Mouse (Mus musculus) forebrain, postnatal 0 days (tissue): ENCODE results near the gene 1700014D04Rik. TPM values are rescaled to one million over a fixed set of nuclear protein-coding genes. Genes with fewer than 3 reads are reported as not detected.
"Not testable (repeated sequence)": the region's sequence is repeated elsewhere in the genome, so short reads cannot be mapped to it uniquely, and the experiment has no call there.

Source experiments
- ATAC-seq: fragments of 200-750 bp; cut with Nextera tagmentation; 2 replicates; pipeline ENCODE4 v1.8.0; 2017; ENCODE audit warnings: mild to moderate bottlenecking, moderate library complexity
- DNase-seq: peaks from one replicate; pipeline ENCODE4 v3.0.0-alpha.2; 2015
- H3K27ac ChIP-seq: fragments of 300-500 bp; sonication (generic); 2 replicates; pipeline ENCODE4 v1.5.1; 2014; ENCODE audit warnings: low read depth, mild to moderate bottlenecking, antibody characterized with exemption, low read length, moderate library complexity, mixed read lengths
- H3K27me3 ChIP-seq: fragments of 300-500 bp; sonication (generic); 2 replicates; pipeline ENCODE4 v1.6.1; 2014; ENCODE audit warnings: mild to moderate bottlenecking, low read length, mixed read lengths; ENCODE audit not compliant: insufficient read depth
- H3K36me3 ChIP-seq: fragments of 300-500 bp; sonication (generic); 2 replicates; pipeline ENCODE4 v1.6.1; 2014; ENCODE audit warnings: mild to moderate bottlenecking, moderate library complexity; ENCODE audit not compliant: insufficient read depth
- H3K4me1 ChIP-seq: fragments of 300-500 bp; sonication (generic); 2 replicates; pipeline ENCODE4 v1.6.1; 2014; ENCODE audit warnings: antibody characterized with exemption; ENCODE audit not compliant: insufficient read depth
- H3K4me2 ChIP-seq: fragments of 300-500 bp; sonication (generic); 2 replicates; pipeline ENCODE4 v1.6.1; 2014; ENCODE audit warnings: low read depth, mild to moderate bottlenecking, moderate library complexity
- H3K4me3 ChIP-seq: fragments of 300-500 bp; sonication (generic); 2 replicates; pipeline ENCODE4 v1.5.1; 2014; ENCODE audit warnings: low read depth, low read length, mixed read lengths
- H3K9ac ChIP-seq: fragments of 300-500 bp; sonication (generic); 2 replicates; pipeline ENCODE4 v1.6.1; 2014; ENCODE audit warnings: mild to moderate bottlenecking
- H3K9me3 ChIP-seq: fragments of 300-500 bp; sonication (generic); 2 replicates; pipeline ENCODE4 v1.6.1; 2016; ENCODE audit warnings: low read length
- CTCF ChIP-seq: sonication (generic); IDR thresholded peaks from 2 replicates; pipeline ENCODE4 v1.5.1; 2016; ENCODE audit warnings: antibody characterized with exemption, control low read depth, low read depth
- WGBS: fragments of 180-500 bp; shearing (Covaris S2); extraction: QIAGEN DNeasy Blood & Tissue Kit; methylation state at CpG from one replicate; pipeline ENCODE4 v1.1.7; 2014; 5-methylcytosine and 5-hydroxymethylcytosine counted together
- polyA plus RNA-seq: library from polyadenylated mRNA; unstranded; fragments of >200 nt; fragmentation: Nextera tagmentation; extraction: Ambion mirVana; gene quantifications from 2 replicates; pipeline ENCODE4 v1.2.1, GENCODE M21; 2015
- total RNA-seq: library from RNA; depleted of rRNA; stranded (reverse); fragments of >200 nt; gene quantifications from 2 replicates; pipeline ENCODE4 v1.2.3, GENCODE M21; 2014

Gene 1700014D04Rik
- total and polyA plus RNA-seq, 2 experiments from 2014 or later = 0.24 to 0.42 TPM

DNA sequence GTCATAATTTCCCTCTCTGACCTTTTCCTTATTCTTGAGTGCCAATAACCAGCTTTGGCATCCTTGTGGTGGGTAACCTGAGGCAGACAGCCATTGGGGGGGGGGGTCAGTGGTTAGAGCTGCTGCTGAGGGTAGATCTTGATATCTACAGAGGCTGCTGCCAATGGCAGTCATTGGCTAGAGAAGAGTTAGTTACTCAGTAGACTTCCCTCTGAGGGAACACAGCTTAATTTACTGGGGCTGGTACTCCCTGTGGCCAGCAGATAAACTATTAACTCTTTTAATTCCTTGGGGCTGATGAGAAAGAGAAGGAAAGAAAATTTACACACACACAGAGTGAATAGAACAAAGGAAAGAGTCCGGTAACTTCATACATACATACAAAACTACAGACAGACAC lies 27.1 kb downstream of the 1700014D04Rik start:
- H3K9me3 ChIP-seq = no peaks in the 10 kb centered on the region
- TF ChIP-seq CTCF = no peak

DNA sequence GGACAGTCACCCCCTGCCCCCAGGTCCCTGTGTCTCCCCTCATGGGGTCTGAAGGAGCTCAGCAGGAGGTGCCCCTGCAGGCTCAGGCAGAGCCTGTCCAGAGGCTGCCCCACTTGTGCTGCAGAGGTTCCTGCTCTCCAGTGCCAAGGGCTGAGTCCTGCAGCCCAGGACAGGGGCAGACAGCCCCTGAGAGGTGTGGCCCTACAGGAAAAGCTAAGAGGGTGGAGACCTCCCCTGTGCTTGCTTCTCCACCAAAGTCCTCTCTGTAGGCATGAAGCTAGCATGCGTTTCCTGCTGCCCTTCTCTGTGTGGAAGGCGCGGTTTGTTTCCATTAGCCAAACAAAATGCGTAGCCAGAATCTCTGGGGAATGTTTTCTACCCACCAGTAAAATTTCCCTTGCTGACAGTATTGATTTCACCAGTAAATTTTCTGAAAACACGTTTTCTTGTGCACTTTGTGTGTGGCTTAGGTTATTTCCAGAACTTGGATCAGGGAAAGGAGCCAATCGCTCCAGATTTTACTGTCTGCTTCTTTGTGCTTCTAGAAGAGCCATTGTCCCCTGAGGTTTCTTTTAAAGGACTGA lies 27.6 kb downstream of the 1700014D04Rik start:
- not testable (repeated sequence) for H3K4me1 ChIP-seq, H3K36me3 ChIP-seq, H3K4me3 ChIP-seq, DNase-seq, H3K4me2 ChIP-seq, H3K27me3 ChIP-seq, H3K9ac ChIP-seq, H3K9me3 ChIP-seq, ATAC-seq, H3K27ac ChIP-seq
- 51% methylated on average over 6 of the region's 6 CpGs for WGBS

More for the DNA sequence above, 27.1 kb downstream of the 1700014D04Rik start:
- Histone ChIP-seq H3K27me3 (no peaks in the 10 kb centered on the region), H3K4me2 (no peak overlapping the region), H3K36me3 (no peaks in the 10 kb centered on the region), H3K9ac (no peak overlapping the region), H3K4me3 (no peak overlapping the region), H3K4me1 (no peaks in the 10 kb centered on the region), H3K27ac (no peak overlapping the region)
- WGBS = 65% methylated on average over 1 of the region's 1 CpGs
- ATAC-seq (no peak), DNase-seq (no peak)

DNA sequence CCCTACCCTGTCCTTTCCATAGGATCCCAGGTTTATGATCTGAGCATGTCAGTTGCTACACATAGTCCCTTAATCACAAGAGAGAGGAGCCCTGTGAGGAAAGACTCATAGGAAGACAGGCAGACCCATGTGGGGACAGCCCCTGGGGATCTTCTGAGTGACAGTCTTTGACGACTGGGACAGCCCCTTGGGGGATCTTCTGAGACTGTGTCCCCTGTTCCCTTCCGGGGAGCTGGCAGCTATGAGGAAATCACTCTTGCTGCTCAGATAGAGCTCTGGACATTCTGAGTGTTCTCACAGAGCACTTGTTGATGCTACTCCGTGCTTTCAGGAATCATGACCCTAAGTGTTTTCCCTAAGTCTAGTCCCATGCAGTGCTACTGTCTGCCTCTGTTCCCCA lies 32.8 kb downstream of the 1700014D04Rik start:
- ATAC-seq (no peak), DNase-seq (no peak)
- Histone ChIP-seq H3K36me3 (no peaks in the 10 kb centered on the region), H3K9me3 (no peaks in the 10 kb centered on the region), H3K4me1 (no peaks in the 10 kb centered on the region), H3K9ac (no peak overlapping the region), H3K27ac (no peak overlapping the region), H3K4me3 (no peak overlapping the region), H3K27me3 (no peaks in the 10 kb centered on the region), H3K4me2 (no peak overlapping the region)
- no peak for TF ChIP-seq CTCF
- WGBS = 40% methylated on average over 3 of the region's 3 CpGs

DNA sequence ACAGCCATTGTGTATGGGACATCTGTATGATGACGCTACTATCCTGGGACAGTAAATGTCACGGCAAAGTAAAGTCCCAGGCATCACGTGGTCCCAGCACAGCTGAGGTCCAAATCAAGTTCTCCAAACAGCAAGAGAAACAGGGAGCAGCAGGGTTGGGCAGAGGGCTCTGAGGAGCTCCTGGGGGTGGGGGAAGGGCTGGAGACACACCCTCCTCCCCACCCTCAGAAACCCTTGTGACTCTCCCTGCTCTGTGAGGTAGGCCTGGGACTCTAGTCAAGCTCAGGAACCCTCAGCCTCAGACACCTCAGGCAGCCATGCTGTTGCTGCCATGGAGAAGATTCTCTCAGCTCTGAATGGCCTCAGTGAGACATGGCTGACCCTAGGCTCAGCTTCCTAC lies 34.6 kb downstream of the 1700014D04Rik start, which contains the start of gene Spata31d1b:
TSS of gene Spata31d1b (plus strand) at position 301 of the 400 bp plus-strand sequence.
- H3K27me3 ChIP-seq, ATAC-seq, H3K4me1 ChIP-seq, H3K27ac ChIP-seq, H3K36me3 ChIP-seq, H3K4me3 ChIP-seq, DNase-seq, H3K9me3 ChIP-seq, H3K4me2 ChIP-seq, H3K9ac ChIP-seq: not testable (repeated sequence)
- WGBS = 71% methylated on average over 3 of the region's 3 CpGs

GRCm38 (mm10) chr13:59710230-59710629 lies 36.3 kb downstream of the 1700014D04Rik start, which contains the start of gene Spata31d1a:
Gene Spata31d1a (minus strand): TSS chr13:59710330.
- TF ChIP-seq CTCF = no peak
- WGBS = 94% methylated on average over 15 of the region's 15 CpGs
- H3K27ac ChIP-seq = no peak within 1 kb of the TSS
- H3K9ac ChIP-seq = no peak within 1 kb of the TSS
- no peak within 1 kb of the TSS for H3K4me2 ChIP-seq
- H3K9me3 ChIP-seq = no peaks in the 10 kb centered on the region
- DNase-seq = no peak
- no peaks in the 10 kb centered on the region for H3K27me3 ChIP-seq
- no peaks in the 10 kb centered on the region for H3K36me3 ChIP-seq
- H3K4me1 ChIP-seq = no peaks in the 10 kb centered on the region
- no peak within 1 kb of the TSS for H3K4me3 ChIP-seq
- ATAC-seq = no peak

DNA sequence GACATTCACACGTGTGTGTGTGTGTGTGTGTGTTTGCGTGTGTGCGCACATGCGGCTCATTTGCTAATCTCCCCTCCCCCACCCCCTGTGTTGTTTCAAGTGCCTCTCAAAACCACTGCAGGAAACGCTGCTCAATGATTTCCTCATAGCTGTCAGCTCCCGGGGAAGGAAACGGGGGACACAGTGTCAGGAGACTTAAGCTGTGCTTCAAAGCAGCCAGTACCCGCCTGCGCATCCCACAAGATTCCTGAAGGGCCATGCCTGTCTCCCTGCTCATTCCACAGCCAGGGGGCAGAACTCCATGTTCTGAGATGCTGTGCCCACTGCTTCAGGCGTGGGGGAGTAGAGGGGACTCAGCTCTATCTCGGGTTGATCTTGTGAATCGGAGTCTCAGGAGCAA lies 42.0 kb downstream of the 1700014D04Rik start:
- TF ChIP-seq CTCF = peak; percentile 62
- H3K9ac ChIP-seq = 0 out of 2 replicates have a peak overlapping the region, but pooled peaks have one; percentile 6
- WGBS = 58% methylated on average over 12 of the region's 12 CpGs
- no peaks in the 10 kb centered on the region for H3K36me3 ChIP-seq
- H3K9me3 ChIP-seq = no peaks in the 10 kb centered on the region
- ATAC-seq (peak; percentile 85), DNase-seq (peak; percentile 53)
- no peaks in the 10 kb centered on the region for H3K4me1 ChIP-seq
- peak overlapping the region; percentile 21; the same call in 1 of the 2 replicates for H3K27ac ChIP-seq
- peak overlapping the region; percentile 19 for H3K4me2 ChIP-seq
- H3K4me3 ChIP-seq = no peak overlapping the region
- H3K27me3 ChIP-seq = no peaks in the 10 kb centered on the region

GRCm38 (mm10) chr13:59703514-59703913 lies 43.0 kb downstream of the 1700014D04Rik start:
- TF ChIP-seq CTCF = no peak
- H3K4me1 ChIP-seq = no peaks in the 10 kb centered on the region
- H3K27ac ChIP-seq = no peak overlapping the region
- no peaks in the 10 kb centered on the region for H3K36me3 ChIP-seq
- no peak for DNase-seq
- H3K27me3 ChIP-seq = no peaks in the 10 kb centered on the region
- H3K9ac ChIP-seq = no peak overlapping the region
- 90% methylated on average over 12 of the region's 12 CpGs for WGBS
- no peak overlapping the region for H3K4me3 ChIP-seq
- no peak for ATAC-seq
- H3K4me2 ChIP-seq = no peak overlapping the region
- H3K9me3 ChIP-seq = no peaks in the 10 kb centered on the region

DNA sequence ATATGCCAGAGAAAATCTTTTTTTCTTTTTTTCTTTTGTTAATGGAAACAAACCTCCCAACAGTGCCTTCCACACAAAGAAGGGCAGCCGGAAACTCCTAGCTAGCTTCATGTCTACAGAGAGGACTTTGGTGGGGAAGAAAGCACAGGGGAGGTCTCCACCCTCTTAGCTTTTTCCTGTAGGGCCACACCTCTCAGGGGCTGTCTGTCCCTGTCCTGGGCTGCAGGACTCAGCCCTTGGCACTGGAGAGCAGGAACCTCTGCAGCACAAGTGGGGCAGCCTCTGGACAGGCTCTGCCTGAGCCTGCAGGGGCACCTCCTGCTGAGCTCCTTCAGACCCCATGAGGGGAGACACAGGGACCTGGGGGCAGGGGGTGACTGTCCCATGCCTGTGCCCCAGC lies 46.4 kb downstream of the 1700014D04Rik start:
- not testable (repeated sequence) for ATAC-seq, H3K4me1 ChIP-seq, H3K9ac ChIP-seq, H3K36me3 ChIP-seq, H3K27me3 ChIP-seq, H3K4me2 ChIP-seq, DNase-seq, H3K27ac ChIP-seq, H3K9me3 ChIP-seq, H3K4me3 ChIP-seq
- 65% methylated on average over 1 of the region's 1 CpGs for WGBS
